ENCODE assay signal across 9 mouse cellular contexts in the genomic region with DNA sequence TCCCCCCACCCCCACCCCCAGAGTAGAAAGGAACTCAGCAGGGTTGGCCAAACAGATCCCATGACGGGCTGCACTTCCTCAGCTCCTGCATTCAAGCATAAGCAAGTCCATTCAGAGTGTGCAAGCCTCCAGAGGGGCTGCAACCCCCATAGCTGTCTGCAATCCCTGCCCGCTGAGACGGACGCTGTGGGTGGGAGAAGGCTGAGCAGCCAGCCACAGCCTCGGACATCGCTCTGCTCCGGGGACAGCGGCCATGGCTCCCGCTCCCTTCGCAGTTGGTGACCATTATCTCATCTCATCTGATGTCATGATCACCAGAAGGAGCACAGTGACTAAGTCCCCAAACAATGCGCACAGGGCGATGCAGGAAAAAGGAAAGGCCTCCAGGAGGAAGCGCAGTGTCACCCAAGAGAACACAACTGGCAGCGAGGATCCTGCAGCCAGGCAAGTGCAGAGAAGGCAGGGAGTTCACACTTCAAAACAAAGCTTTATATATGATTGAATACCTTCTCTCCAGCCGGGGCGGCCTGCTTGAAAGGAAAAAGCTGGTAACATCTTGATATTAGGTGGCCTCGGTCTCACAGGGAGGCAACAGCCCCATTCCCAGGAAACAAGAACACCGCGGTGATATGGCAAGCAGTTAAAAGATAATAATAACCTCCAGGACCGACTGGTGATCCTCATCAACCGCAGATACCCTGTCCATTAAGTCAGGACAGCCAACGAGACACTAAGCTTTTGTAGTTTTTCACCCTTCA. TPM values are rescaled to one million over a fixed set of nuclear protein-coding genes. Genes with fewer than 3 reads are reported as not detected.
DNase-seq lines count a peak whose midpoint lies in the region; ATAC-seq lines count a peak whose summit lies in the region.
"Had no signal": no experiment of that assay in that cellular context is flagged by ENCODE, and none has a peak within 500 bp of the region (broad histone marks: within the 10 kb centered on the region; RNA-seq: fewer than 3 reads in every experiment).

No protein-coding gene starts in this region.

- no peak for DNase-seq in frontal cortex, postnatal 25 days (ENCODE audit: low spot score in 2 of 2)
- DNase-seq in embryo, embryonic 10 days (ENCODE audit: low spot score), result peak; percentile 76
- peak; percentile 81 for DNase-seq in lung, postnatal 10 days
- DNase-seq in skeletal muscle tissue, adult 2 months (ENCODE audit: low read depth, low spot score), result peak; percentile 50

- peak overlapping the region; percentile 64 for H3K4me2 ChIP-seq in heart, embryonic 11.5 days
- peak overlapping the region; percentile 52 for H3K4me2 ChIP-seq in kidney, embryonic 15.5 days

- no peaks in the 10 kb centered on the region for H3K36me3 ChIP-seq in heart, embryonic 11.5 days (ENCODE audit: control insufficient read depth, insufficient read depth, low read length)
- H3K36me3 ChIP-seq in kidney, embryonic 15.5 days, result no peaks in the 10 kb centered on the region

- H3K27ac ChIP-seq in heart, embryonic 11.5 days (ENCODE audit: low read depth, low read length), result peak overlapping the region; percentile 64
- peak overlapping the region; percentile 89 for H3K27ac ChIP-seq in kidney, embryonic 15.5 days

- H3K4me1 ChIP-seq in heart, embryonic 11.5 days (ENCODE audit: control insufficient read depth, insufficient read depth, low read length), result peaks cover 23% of the 10 kb centered on the region
- peaks cover 63% of the 10 kb centered on the region for H3K4me1 ChIP-seq in kidney, embryonic 15.5 days

- H3K27me3 ChIP-seq in heart, embryonic 11.5 days (ENCODE audit: control insufficient read depth, insufficient read depth, low read length), result no peaks in the 10 kb centered on the region
- H3K27me3 ChIP-seq in kidney, embryonic 15.5 days, result no peaks in the 10 kb centered on the region

- WGBS in heart, embryonic 11.5 days (ENCODE audit: insufficient replicate concordance), result 6% methylated on average over 22 of the region's 22 CpGs
- WGBS in kidney, embryonic 15.5 days, result 13% methylated on average over 22 of the region's 22 CpGs

- H3K9ac ChIP-seq in heart, embryonic 11.5 days (ENCODE audit: low read depth, low read length), result peak overlapping the region; percentile 57
- peak overlapping the region; percentile 15; the same call in 1 of the 2 replicates for H3K9ac ChIP-seq in kidney, embryonic 15.5 days

- no peaks in the 10 kb centered on the region for H3K9me3 ChIP-seq in heart, embryonic 11.5 days (replicated peaks; ENCODE audit: control insufficient read depth, low read length)
- H3K9me3 ChIP-seq in kidney, embryonic 15.5 days (replicated peaks), result no peaks in the 10 kb centered on the region

- peak overlapping the region; percentile 12; the same call in 1 of the 2 replicates for H3K4me3 ChIP-seq in heart, embryonic 11.5 days (ENCODE audit: low read depth, low read length)
- no peak overlapping the region; the same call in 1 of the 2 replicates for H3K4me3 ChIP-seq in kidney, embryonic 15.5 days (replicated peaks)
- H3K4me3 ChIP-seq: erythroblast, embryonic 14.5 days had no signal

- peak; percentile 42 for ATAC-seq in frontal cortex, adult (ENCODE audit: low TSS enrichment)
- no peak; the same call in 1 of the 2 replicates for ATAC-seq in heart, embryonic 11.5 days (replicated peaks; ENCODE audit: insufficient number of reproducible peaks, low FRiP score, low TSS enrichment)
- ATAC-seq in kidney, embryonic 15.5 days (replicated peaks; ENCODE audit: low FRiP score), result peak; percentile 65
- no peak for ATAC-seq in erythroblast, adult 5-6 weeks (replicated peaks; ENCODE audit: low FRiP score, poor library complexity, severe bottlenecking)

RNA-seq across cellular contexts. Expression of gene Rassf3, which starts 14.6 kb away (rescaled TPM):
- polyA plus RNA-seq in heart, embryonic 11.5 days (2014; fragmentation: Nextera tagmentation; extraction: Ambion mirVana), result 18.3 and 23.9 TPM in 2 replicates
- 13.8 and 14.7 TPM in 2 replicates for polyA plus RNA-seq in kidney, embryonic 15.5 days (2015; fragmentation: Nextera tagmentation; extraction: Ambion mirVana)
- total RNA-seq in erythroblast, adult 5-6 weeks (2015; ENCODE audit: low replicate concordance), result 11.7 and 12.5 TPM in 2 replicates
- total RNA-seq in erythroblast, adult 5-6 weeks (2017; ENCODE audit: low replicate concordance), result 7.8 and 12.7 TPM in 2 replicates

Comparison
In these comparisons a context has a peak if more than half of its experiments do, and no peak if none do; other contexts are left out.
1. ATAC-seq: peak in frontal cortex, adult (single experiment) and kidney, embryonic 15.5 days (single experiment); none in heart, embryonic 11.5 days (single experiment) and erythroblast, adult 5-6 weeks (single experiment).
2. DNase-seq: peak in embryo, embryonic 10 days (single experiment), lung, postnatal 10 days (single experiment) and skeletal muscle tissue, adult 2 months (single experiment); none in frontal cortex, postnatal 25 days (0 of 2).